Mouse (Mus musculus) megakaryocyte, embryonic 14.5 days (primary cell): Measurements from ENCODE around the gene Asl. TPM values are rescaled to one million over a fixed set of nuclear protein-coding genes. Genes with fewer than 3 reads are reported as not detected.

Experiments used
- H3K27me3 ChIP-seq: replicated peaks from 2 replicates; pipeline ENCODE3; 2012; ENCODE audit warnings: inconsistent platforms
- H3K36me3 ChIP-seq: replicated peaks from 2 replicates; pipeline ENCODE3; 2012; ENCODE audit warnings: low read length, inconsistent platforms, mixed read lengths
- H3K4me1 ChIP-seq: 2 replicates; pipeline ENCODE4 v1.6.1; 2012; ENCODE audit warnings: inconsistent platforms
- H3K4me3 ChIP-seq: replicated peaks from 2 replicates; pipeline ENCODE3; 2012; ENCODE audit warnings: moderate library complexity, mild to moderate bottlenecking, inconsistent platforms
- H3K9me3 ChIP-seq: 2 replicates; pipeline ENCODE4 v1.6.1; 2012; ENCODE audit warnings: inconsistent platforms
- FLI1 ChIP-seq: IDR thresholded peaks from 2 replicates; pipeline ENCODE4 v1.6.1; 2012; ENCODE audit warnings: low read length, inconsistent platforms, mixed read lengths
- GATA1 ChIP-seq: IDR thresholded peaks from 3 replicates; pipeline ENCODE4 v1.6.1; 2012; ENCODE audit warnings: mixed read lengths, low read length, inconsistent platforms, borderline replicate concordance
- polyA plus RNA-seq: library from polyadenylated mRNA; stranded (reverse); fragments of >175 nt; gene quantifications from 2 replicates; pipeline ENCODE4 v1.2.3, GENCODE M21; 2012; ENCODE audit warnings: low replicate concordance; ENCODE audit not compliant: insufficient read depth

The Asl gene
- polyA plus RNA-seq, 1 experiment, result 48.0 TPM

DNA sequence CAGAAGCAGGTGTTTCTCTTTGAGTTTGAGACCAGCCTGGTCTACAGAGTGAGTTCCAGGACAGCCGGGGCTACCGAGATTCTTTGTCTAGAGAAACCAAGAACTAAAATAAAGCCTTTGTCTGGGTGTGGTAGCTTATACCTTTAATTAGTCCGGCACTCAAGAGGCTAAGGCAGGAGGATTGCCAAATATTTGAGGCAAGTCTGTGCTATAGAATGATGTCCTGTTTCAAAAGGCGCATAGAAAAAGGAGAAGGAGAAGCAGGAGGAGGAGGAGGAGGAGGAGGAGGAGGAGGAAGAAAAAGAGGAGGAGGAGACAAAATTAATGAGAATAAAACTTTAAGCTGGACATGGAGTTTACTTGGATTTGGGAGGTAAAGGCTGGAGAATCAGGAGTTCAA is 65.8 kb downstream of the Asl start:
- Histone ChIP-seq H3K9me3 (no peaks in the 10 kb centered on the region), H3K36me3 (peaks cover 24% of the 10 kb centered on the region), H3K27me3 (no peaks in the 10 kb centered on the region), H3K4me1 (peaks cover 23% of the 10 kb centered on the region), H3K4me3 (no peak overlapping the region)
- TF ChIP-seq FLI1, result no peak
- TF ChIP-seq GATA1, result no peak

Other genes starting within 250 kb of the Asl start
- gene Psph, start 241.8 kb downstream of the Asl start, polyA plus RNA-seq, result 22.7 and 35.1 TPM in 2 replicates
- 17.8 and 32.9 TPM in 2 replicates for gene Sumf2, start 182.3 kb downstream of the Asl start, polyA plus RNA-seq
- 915 and 1,909 TPM in 2 replicates for gene Chchd2, start 141.8 kb downstream of the Asl start, polyA plus RNA-seq
- 2.8 TPM in 1 of 2 replicates, not detected in the other for gene Zbed5, start 133.5 kb downstream of the Asl start, polyA plus RNA-seq
- 0.19 TPM in 1 of 2 replicates, not detected in the other for gene Phkg1, start 130.7 kb downstream of the Asl start, polyA plus RNA-seq
- gene Nupr1l, start 120.7 kb downstream of the Asl start, polyA plus RNA-seq, result 2.4 TPM in 1 of 2 replicates, not detected in the other
- gene Vkorc1l1, start 87.3 kb downstream of the Asl start, polyA plus RNA-seq, result 3.5 and 13.7 TPM in 2 replicates
- 8.4 and 20.3 TPM in 2 replicates for gene Gusb, start 26.2 kb downstream of the Asl start, polyA plus RNA-seq
- gene Crcp, start within 50 bp of the Asl start, polyA plus RNA-seq, result 11.4 TPM in 1 of 2 replicates, not detected in the other
- gene Tpst1, start 44.1 kb upstream of the Asl start, polyA plus RNA-seq, result 1.1 and 6.0 TPM in 2 replicates
- gene Kctd7, start 115.6 kb upstream of the Asl start, polyA plus RNA-seq, result 4.7 and 5.5 TPM in 2 replicates
- gene Rabgef1, start 142.6 kb upstream of the Asl start, polyA plus RNA-seq, result 4.3 and 36.2 TPM in 2 replicates
- 11.9 and 29.8 TPM in 2 replicates for gene Tmem248, start 187.8 kb upstream of the Asl start, polyA plus RNA-seq
- gene Sbds, start 226.3 kb upstream of the Asl start, polyA plus RNA-seq, result 4.5 and 16.0 TPM in 2 replicates
- gene Tyw1, start 226.4 kb upstream of the Asl start, polyA plus RNA-seq, result 7.7 TPM in 1 of 2 replicates, not detected in the other